Mouse (Mus musculus) cortical plate, adult 2 months (tissue): Measurements from ENCODE around the gene Kbtbd6. TPM values are rescaled to one million over a fixed set of nuclear protein-coding genes. Genes with fewer than 3 reads are reported as not detected.
"Not testable (repeated sequence)": the region's sequence is repeated elsewhere in the genome, so short reads cannot be mapped to it uniquely, and the experiment has no call there.

Experiments used
- H3K27ac ChIP-seq: fragments of 200-500 bp; 2 replicates; pipeline ENCODE4 v1.5.1; 2012; ENCODE audit warnings: low read length, control low read depth, inconsistent platforms; ENCODE audit not compliant: insufficient read depth
- H3K4me1 ChIP-seq: fragments of 200-500 bp; 2 replicates; pipeline ENCODE4 v1.6.1; 2011; ENCODE audit warnings: low read length; ENCODE audit not compliant: control insufficient read depth, insufficient read depth
- H3K4me3 ChIP-seq: fragments of 200-500 bp; 2 replicates; pipeline ENCODE4 v1.5.1; 2011; ENCODE audit warnings: mild to moderate bottlenecking, low read length, control low read depth; ENCODE audit not compliant: insufficient read depth
- CTCF ChIP-seq: fragments of 200-500 bp; IDR thresholded peaks from 2 replicates; pipeline ENCODE4 v1.5.1; 2011; ENCODE audit warnings: mild to moderate bottlenecking, control low read depth, low read length; ENCODE audit not compliant: insufficient read depth; ENCODE audit errors: extremely low read depth
- POLR2A ChIP-seq: fragments of 200-500 bp; IDR thresholded peaks from 2 replicates; pipeline ENCODE4 v1.6.1; 2011; ENCODE audit warnings: mild to moderate bottlenecking, low read length, control low read depth; ENCODE audit not compliant: insufficient read depth; ENCODE audit errors: extremely low read depth
- polyA plus RNA-seq: library from polyadenylated mRNA; depleted of rRNA; stranded (reverse); fragments of >200 nt; gene quantifications from 2 replicates; pipeline ENCODE4 v1.2.3, GENCODE M21; 2012

The Kbtbd6 gene
- polyA plus RNA-seq, 1 experiment = 0.86 TPM

DNA sequence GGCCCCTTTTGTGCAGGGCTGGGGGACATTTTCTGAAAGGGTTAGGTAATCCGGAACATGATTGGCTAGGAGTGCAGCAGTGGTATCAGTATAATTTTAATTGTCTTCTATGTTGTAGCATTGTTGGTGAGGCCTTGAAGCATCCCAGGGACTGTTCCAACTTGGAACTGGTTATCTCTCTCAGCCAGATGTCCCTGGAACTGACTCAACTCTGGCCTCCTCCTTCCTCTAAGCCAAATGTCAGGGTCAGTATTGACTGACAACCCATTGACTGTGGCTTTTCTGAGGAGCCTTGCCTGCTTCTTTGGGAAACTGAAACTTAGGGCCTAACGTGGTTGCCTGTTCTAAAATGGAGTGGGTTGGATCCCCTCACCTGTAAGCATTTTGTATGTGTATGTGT, 11.0 kb upstream of the Kbtbd6 start:
- Histone ChIP-seq H3K27ac (no peak overlapping the region), H3K4me1 (no peaks in the 10 kb centered on the region)
- no peak for TF ChIP-seq POLR2A
- no peak for TF ChIP-seq CTCF

DNA sequence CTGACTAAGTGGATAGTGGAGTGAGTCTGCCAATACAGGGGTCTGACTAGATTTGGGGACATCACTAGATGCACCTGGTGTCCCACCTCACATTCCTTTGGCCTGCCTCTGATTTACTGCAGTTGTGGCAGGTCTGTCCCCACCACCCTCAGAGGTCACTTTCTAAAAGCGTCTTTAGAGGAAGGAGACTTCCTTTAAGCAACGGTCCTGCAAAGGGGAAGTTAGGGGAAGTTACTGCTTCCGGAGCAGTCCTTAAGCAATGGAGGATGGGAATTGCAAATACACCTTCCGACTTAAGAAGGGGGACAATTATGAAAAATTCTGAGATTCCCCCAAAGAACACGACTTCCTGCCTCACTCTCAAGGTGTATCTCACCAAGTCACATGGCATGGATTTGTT, 10.2 kb upstream of the Kbtbd6 start:
- TF ChIP-seq POLR2A = no peak
- no peak for TF ChIP-seq CTCF
- peaks cover 2% of the 10 kb centered on the region; the same call in 1 of the 2 replicates for H3K4me1 ChIP-seq
- H3K27ac ChIP-seq = no peak overlapping the region
- H3K4me3 ChIP-seq = no peak overlapping the region

More for the DNA sequence above, 11.0 kb upstream of the Kbtbd6 start:
- H3K4me3 ChIP-seq = no peak overlapping the region

DNA sequence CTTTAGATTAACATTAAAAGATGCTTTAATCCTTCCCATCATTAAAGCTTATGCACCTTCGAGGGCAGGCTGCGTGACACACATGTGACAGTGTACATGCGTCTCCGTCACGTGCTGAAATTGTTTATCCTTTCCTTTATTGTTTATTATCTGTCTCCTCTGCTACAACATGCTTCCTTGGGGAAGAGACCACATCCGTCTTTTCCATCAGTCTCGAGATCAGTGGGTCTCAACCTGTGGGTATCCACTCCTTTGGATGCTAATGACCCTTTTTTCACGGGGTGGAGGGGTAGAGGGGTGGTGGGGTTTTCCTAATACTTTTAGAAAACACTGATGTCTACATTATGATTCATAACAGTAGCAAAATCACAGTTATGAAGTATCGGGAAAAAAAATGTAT, 7.0 kb upstream of the Kbtbd6 start:
- H3K4me1 ChIP-seq = peaks cover 2% of the 10 kb centered on the region; the same call in 1 of the 2 replicates
- TF ChIP-seq POLR2A (no peak), CTCF (no peak)
- H3K27ac ChIP-seq = no peak overlapping the region
- no peak overlapping the region for H3K4me3 ChIP-seq

DNA sequence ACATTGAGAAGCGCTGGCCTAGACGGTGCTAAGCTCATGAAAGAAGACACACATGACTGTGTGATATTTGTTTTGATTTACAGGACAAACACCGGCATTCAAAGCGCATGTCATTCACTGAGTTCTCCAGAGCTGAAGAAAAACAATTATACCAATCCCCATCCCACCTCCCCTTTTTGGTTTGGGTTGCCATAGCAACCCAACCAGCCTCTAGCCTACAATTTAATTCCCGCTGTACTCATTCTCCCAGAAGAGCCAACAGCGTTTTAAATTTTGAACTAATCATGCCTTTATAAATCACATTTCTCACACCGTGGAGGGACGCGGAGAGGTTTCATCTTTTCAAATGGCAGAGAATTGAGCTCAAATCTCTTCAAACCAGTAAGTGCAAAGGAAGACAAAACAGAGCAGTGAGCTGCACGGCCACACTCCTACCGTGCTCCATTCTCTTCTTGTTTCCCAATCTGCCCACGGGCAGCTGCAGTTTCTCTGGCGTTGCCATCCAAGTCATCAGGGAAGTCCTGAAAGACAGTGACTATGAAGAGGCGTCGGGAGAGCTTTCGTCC, 6.5 kb upstream of the Kbtbd6 start:
- Histone ChIP-seq H3K4me1 (peaks cover 2% of the 10 kb centered on the region; the same call in 1 of the 2 replicates), H3K27ac (no peak overlapping the region), H3K4me3 (no peak overlapping the region)
- TF ChIP-seq POLR2A (peak; percentile 36; the same call in 1 of the 2 replicates), CTCF (no peak)

DNA sequence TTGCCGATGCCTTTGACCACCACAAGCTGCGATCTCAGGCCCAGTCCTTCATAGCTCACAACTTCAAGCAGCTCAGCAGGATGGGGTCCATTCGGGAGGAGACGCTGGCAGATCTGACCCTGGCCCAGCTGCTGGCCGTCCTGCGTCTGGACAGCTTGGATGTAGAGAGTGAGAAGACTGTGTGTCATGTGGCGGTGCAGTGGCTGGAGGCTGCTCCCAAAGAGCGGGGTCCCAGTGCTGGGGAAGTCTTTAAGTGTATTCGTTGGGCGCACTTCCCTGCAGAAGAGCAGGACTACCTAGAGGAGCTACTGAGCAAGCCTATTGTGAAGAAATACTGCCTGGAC, 928 bp downstream of the Kbtbd6 start:
- not testable (repeated sequence) for H3K4me3 ChIP-seq, H3K27ac ChIP-seq, H3K4me1 ChIP-seq

DNA sequence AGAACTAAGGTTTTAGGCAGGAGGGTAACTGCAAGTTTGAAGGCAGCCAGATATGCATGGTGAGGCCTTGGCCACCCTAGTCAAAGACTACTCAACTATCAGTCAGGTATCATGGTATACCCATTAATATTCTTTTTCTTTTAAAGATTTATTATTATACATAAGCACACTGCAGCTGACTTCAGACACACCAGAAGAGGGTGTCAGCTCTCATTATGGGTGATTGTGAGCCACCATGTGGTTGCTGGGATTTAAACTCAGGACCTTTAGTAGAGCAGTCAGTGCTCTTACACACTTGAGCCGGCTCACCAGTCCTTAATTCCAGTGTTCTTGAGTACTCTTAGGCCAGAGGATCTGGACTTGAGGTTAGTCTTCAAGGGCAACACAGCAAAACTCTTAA, 8.8 kb downstream of the Kbtbd6 start:
- TF ChIP-seq CTCF = no peak
- TF ChIP-seq POLR2A = no peak
- Histone ChIP-seq H3K4me1 (no peaks in the 10 kb centered on the region), H3K27ac (no peak overlapping the region), H3K4me3 (no peak overlapping the region)

DNA sequence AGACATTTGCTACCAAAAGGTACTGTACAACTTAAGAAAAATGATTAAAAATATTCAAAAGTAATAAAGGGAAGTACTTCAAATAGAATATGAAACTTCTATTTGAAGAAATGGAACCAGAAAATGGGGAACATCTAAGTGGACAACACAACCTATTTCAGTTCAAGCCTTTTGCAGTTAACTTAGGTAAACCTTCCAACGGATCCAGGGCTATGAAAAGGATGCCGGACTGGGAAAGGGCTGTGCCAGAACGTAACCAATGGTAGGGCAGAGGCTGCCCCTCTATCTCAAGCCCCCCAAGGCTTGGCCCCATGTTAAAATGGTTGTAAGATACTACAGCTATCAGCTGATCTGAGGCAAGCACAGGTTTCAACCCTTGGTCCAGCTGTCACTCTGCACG, 9.4 kb downstream of the Kbtbd6 start:
- no peaks in the 10 kb centered on the region for H3K4me1 ChIP-seq
- no peak for TF ChIP-seq CTCF
- no peak for TF ChIP-seq POLR2A
- H3K27ac ChIP-seq = no peak overlapping the region
- no peak overlapping the region for H3K4me3 ChIP-seq

DNA sequence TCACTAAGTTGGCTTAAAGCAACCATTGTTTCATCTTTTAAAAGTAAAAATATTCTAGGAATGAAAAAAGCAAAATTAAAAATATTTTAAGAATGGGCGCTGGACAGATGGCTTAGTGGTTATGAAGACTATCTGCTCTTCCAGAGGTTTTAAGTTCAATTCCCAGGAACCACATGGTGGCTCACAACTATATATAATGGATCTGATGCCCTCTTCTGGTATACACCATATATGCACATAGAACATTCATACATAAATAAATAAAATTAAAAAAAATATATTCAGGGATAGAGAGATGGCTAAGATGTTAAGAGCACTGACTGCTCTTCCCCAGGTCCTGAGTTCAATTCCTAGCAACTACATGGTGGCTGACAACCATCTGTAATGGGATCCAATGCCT, 14.0 kb downstream of the Kbtbd6 start:
- no peak for TF ChIP-seq CTCF
- no peak for TF ChIP-seq POLR2A
- H3K4me3 ChIP-seq = no peak overlapping the region
- no peaks in the 10 kb centered on the region for H3K4me1 ChIP-seq

DNA sequence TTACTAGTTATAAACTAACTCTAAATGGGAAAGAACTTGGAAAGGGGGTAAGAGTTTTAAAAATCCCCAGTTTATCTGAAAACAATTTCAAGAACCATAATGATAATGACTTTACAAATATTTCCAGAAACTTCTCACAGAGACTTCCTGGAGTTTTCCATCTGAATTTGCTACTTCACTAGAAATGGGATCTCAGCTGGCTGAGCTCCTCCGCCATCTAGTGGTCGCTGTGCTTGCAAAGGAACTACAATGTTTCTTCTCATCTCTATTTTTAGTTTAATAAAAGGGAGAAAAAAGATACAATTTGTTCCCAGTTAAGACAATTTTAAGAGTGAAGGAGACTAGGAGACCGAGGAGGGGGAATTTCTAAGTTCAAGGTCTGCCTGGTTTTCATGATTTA, 16.0 kb downstream of the Kbtbd6 start:
- H3K4me1 ChIP-seq = no peaks in the 10 kb centered on the region
- H3K4me3 ChIP-seq = no peak overlapping the region
- no peak overlapping the region for H3K27ac ChIP-seq
- peak; percentile 83 for TF ChIP-seq CTCF
- TF ChIP-seq POLR2A = no peak

More for the DNA sequence above, 14.0 kb downstream of the Kbtbd6 start:
- H3K27ac ChIP-seq = no peak overlapping the region

DNA sequence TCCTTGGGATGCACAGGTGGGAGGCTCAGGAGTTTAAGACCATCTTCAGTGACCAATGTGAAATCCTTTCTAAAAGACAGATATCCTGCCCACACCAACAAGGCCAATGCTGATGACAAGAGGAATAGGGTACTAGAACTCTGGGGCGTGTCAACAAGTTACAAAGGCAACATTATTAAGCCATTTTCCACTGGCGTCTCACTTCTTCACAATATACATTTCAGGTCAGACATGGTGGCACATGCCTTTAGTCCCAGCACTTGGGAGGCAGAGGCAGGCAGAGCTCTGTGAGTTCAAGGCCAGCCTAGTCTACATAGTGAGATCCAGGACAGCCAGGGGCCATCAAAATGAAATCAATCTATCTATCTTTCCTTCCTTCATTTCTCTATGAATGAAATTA, 21.7 kb downstream of the Kbtbd6 start:
- Histone ChIP-seq H3K4me1 (no peaks in the 10 kb centered on the region), H3K4me3 (no peak overlapping the region), H3K27ac (no peak overlapping the region)
- TF ChIP-seq CTCF = no peak
